Mouse (Mus musculus) cerebellum, adult 2 months (tissue): ENCODE data around the gene Mark2. TPM values are rescaled to one million over a fixed set of nuclear protein-coding genes. Genes with fewer than 3 reads are reported as not detected.

Experiments used
- DNase-seq, 2 experiments: peaks; one replicate each; pipeline ENCODE4 v3.0.0; 2021
- H3K27ac ChIP-seq: fragments of 200-500 bp; 2 replicates; pipeline ENCODE4 v1.5.1; 2012; ENCODE audit warnings: low read length, control low read depth, inconsistent platforms; ENCODE audit not compliant: insufficient read depth
- H3K27me3 ChIP-seq: fragments of 200-500 bp; 2 replicates; pipeline ENCODE4 v1.6.1; 2012; ENCODE audit warnings: inconsistent platforms, mild to moderate bottlenecking, low read length, moderate library complexity; ENCODE audit not compliant: control insufficient read depth, insufficient read depth
- H3K4me1 ChIP-seq: fragments of 200-500 bp; 2 replicates; pipeline ENCODE4 v1.6.1; 2011; ENCODE audit warnings: low read length; ENCODE audit not compliant: control insufficient read depth, insufficient read depth
- H3K4me3 ChIP-seq: fragments of 200-500 bp; replicated peaks from 2 replicates; pipeline ENCODE3; 2011; ENCODE audit warnings: mild to moderate bottlenecking, low read depth, low read length, control low read depth; ENCODE audit not compliant: insufficient read depth
- CTCF ChIP-seq: fragments of 200-500 bp; IDR thresholded peaks from 2 replicates; pipeline ENCODE4 v1.5.1; 2011; ENCODE audit warnings: low read depth, mild to moderate bottlenecking, control low read depth, low read length, moderate library complexity, borderline replicate concordance; ENCODE audit not compliant: insufficient read depth
- POLR2A ChIP-seq: fragments of 200-500 bp; IDR thresholded peaks from 2 replicates; pipeline ENCODE4 v1.6.1; 2011; ENCODE audit warnings: low read length, control low read depth, borderline replicate concordance; ENCODE audit not compliant: insufficient read depth
- WGBS: fragments of 180-500 bp; shearing (Covaris S2); methylation state at CpG from one replicate; pipeline ENCODE4 v1.1.7; 2018; 5-methylcytosine and 5-hydroxymethylcytosine counted together
- polyA plus RNA-seq: library from polyadenylated mRNA; depleted of rRNA; stranded (reverse); fragments of >200 nt; gene quantifications from 2 replicates; pipeline ENCODE4 v1.2.3, GENCODE M21; 2012

Mark2 gene
- polyA plus RNA-seq, 1 experiment = 76.2 TPM

DNA sequence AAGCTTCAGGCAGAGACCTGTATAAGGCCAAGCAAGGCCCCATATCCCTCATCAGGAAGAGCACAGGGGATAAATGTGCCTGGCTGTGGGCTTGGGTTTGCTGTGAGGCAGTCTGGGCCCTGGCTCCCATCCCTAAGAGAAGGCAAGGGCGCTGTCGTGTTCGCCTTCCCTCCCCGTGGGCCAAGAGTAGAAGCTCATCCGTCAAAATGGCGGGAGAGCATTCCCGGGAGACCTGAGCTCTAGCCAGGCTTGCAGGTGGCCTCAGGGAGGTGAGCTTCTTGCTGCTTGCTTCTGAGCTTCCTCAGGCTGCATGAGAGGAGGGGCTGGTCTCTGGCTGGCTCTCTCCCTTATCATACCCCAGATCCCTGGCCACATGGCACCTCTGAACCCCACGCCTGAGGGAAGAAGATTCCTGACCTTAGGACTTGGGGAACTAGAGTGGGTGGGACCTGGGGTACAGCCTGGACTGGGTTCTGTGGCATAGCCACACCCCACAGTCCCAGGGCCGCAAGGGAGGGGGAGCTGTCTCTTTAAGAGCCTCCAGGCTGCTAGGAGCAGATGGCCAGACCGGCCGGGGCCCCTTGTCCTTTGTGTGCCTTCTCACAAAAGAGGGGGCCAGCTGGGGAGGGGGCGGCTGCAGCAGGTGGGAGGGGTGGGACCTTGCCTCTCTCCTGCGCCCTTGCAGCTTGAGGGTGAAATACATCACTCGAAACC is 76.0 kb downstream of the Mark2 start:
- TF ChIP-seq POLR2A (no peak), CTCF (no peak)
- Histone ChIP-seq H3K4me3 (no peak overlapping the region), H3K27me3 (no peaks in the 10 kb centered on the region), H3K27ac (no peak overlapping the region), H3K4me1 (peaks cover 25% of the 10 kb centered on the region)
- peak; percentile 41 to 49 for DNase-seq
- 22% methylated on average over 14 of the region's 14 CpGs for WGBS

DNA sequence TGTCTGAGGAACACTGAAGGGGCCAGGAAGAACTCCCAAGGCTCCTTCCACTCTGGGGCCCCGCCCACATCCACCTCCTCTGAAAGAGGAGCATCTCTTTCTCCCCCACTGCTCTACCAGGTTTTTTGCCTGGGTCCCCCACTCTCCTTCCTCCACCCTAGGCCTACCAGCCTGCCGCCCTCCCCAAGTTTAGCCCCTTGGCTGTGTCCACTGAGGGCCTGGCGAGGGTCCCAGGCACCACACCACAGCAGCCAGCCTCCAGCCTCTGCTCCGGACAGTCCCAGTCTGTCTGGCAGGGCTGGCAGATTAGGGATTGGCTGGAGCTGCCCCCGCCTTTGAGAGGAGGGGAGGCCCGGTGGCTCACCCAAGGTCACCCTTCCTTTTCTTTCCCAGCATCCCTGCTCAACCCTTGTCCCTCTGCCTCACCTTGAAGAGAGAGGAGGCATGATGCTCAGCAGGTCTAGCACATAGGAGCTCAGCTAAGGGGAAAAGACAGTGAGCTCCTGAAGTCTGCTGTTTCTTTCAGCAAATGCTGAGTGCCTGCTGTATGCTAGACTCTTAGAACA is 76.8 kb downstream of the Mark2 start:
- Histone ChIP-seq H3K4me1 (peaks cover 20% of the 10 kb centered on the region), H3K4me3 (no peak overlapping the region), H3K27me3 (no peaks in the 10 kb centered on the region), H3K27ac (no peak overlapping the region)
- TF ChIP-seq POLR2A (no peak), CTCF (no peak)
- 24% methylated on average over 6 of the region's 6 CpGs for WGBS
- DNase-seq = peak; percentile 40 to 47

DNA sequence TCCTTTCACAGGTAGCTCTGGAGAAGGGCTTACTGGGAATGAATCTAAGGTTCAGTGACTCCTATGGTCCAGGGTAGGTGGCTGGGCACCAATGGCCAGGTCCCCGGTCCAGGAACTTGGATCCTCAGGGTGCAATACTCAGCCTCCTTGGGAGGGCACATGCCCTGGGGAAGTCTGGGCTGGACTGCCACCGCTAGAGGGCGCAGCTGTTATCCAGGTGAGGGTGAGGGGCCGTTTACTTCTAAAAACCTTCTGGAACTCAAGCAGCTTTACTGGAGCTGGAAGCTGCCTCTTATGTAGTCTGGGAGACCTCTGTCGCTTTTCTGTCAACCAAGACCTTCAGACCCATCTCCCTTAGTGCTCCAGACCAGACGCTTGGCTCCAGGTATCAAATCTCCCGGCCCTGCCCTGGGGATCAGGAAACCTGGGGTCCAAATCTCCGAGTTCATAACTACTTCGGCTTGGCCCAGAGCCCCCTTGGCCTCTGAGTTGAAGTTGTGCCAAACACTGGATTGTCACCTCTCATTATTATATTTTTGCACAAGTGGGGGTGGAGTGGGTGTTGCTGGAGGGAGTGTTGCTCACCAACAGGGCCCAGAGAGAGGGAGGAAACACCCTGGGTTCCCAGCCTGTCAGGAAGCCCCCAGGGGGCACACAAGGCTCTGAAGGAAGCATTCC is 77.4 kb downstream of the Mark2 start:
- H3K4me3 ChIP-seq = no peak overlapping the region
- H3K4me1 ChIP-seq = peaks cover 15% of the 10 kb centered on the region
- WGBS = 12% methylated on average over 9 of the region's 9 CpGs
- TF ChIP-seq POLR2A = no peak
- peak; percentile 92 for TF ChIP-seq CTCF
- no peak overlapping the region for H3K27ac ChIP-seq
- DNase-seq = peak; percentile 71 to 83
- H3K27me3 ChIP-seq = no peaks in the 10 kb centered on the region

DNA sequence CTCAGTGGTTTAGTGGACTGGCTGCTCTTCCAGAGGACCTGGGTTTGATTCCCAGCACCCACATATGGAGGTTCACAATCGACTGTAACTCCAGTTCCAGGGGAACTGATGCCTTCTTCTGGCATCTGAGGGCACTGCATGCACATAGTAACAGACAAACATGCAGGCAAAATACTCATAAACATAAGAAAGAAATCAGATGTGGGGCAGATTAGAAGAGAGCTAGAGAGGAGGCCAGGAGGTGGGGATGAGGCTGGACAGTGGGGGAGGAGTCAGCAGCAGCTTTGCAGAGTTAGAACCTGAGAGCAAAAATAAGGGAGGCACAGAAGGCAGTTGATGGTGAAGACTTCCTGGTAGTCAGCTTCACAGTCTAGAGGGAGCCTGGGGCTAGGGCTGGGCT is 79.1 kb downstream of the Mark2 start:
- Histone ChIP-seq H3K4me3 (no peak overlapping the region), H3K27me3 (no peaks in the 10 kb centered on the region), H3K4me1 (peaks cover 18% of the 10 kb centered on the region), H3K27ac (no peak overlapping the region)
- WGBS = 86% methylated on average over 1 of the region's 1 CpGs
- TF ChIP-seq POLR2A (no peak), CTCF (no peak)
- no peak for DNase-seq

DNA sequence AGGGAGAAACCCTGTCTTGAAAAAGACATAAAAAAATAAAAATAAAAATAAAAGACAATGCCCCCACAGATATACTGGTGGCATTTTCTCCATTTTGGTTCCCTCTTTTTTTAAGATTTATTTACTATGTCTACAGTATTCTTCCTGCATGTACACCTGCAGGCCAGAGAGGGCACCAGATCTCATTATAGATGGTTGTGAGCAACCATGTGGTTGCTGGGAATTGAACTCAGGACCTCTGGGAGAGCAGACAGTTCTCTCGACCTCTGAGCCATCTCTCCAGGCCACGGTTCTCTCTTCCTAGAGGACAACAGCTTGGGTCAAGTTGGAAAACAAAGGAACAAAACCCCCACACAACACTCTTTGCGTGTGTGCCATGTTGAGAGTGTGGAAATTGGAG is 79.7 kb downstream of the Mark2 start:
- Histone ChIP-seq H3K27ac (no peak overlapping the region), H3K4me1 (peaks cover 19% of the 10 kb centered on the region), H3K4me3 (no peak overlapping the region), H3K27me3 (no peaks in the 10 kb centered on the region)
- no peak for DNase-seq
- TF ChIP-seq POLR2A (no peak), CTCF (no peak)
- WGBS = 93% methylated on average over 3 of the region's 3 CpGs

DNA sequence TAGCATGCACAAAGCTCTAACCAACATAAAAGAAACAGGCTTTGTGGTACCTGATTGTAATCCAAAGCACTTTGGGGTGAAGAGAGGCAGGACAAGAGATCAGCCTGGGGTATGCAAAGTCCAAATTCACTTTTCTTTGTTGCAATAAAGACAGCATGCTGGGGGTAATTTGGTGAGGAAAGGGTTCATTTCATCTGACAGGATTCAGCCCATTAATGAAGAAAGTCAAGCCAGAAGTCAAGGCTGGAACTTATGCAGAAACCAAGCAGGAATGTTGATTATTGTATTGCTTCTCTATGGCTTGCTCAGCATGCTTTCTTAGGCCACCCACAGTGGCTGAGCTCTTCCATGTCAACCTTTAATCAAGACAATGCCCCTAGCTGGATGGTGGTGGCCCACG is 80.2 kb downstream of the Mark2 start:
- Histone ChIP-seq H3K4me1 (peaks cover 19% of the 10 kb centered on the region), H3K4me3 (no peak overlapping the region), H3K27me3 (no peaks in the 10 kb centered on the region), H3K27ac (no peak overlapping the region)
- TF ChIP-seq CTCF = no peak
- no peak for TF ChIP-seq POLR2A
- 97% methylated on average over 1 of the region's 1 CpGs for WGBS
- DNase-seq = no peak

DNA sequence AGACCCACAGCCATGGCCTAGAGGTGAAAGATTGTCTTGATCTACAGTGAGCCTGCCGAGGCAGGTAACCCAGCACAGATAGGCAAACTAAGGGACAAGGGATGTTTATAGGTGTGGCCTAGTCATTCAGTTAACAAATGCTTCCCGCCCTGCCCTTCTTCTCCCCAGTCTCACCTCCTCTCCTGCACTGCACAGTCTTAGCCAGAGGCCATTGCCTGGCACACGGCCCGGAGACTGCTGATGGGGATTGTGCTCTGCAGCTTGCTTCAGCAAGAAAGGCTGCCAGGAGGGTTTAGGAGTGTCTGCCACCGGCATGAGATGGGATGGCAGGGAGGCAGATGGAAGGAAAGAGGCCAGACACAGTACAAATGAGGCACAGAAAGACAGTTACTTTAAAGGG is 83.8 kb downstream of the Mark2 start:
- H3K27me3 ChIP-seq = no peaks in the 10 kb centered on the region
- no peak overlapping the region for H3K4me3 ChIP-seq
- TF ChIP-seq CTCF = no peak
- 19% methylated on average over 5 of the region's 5 CpGs for WGBS
- peak; percentile 55 to 61 for DNase-seq
- no peak overlapping the region for H3K27ac ChIP-seq
- peaks cover 7% of the 10 kb centered on the region; the same call in 1 of the 2 replicates for H3K4me1 ChIP-seq

DNA sequence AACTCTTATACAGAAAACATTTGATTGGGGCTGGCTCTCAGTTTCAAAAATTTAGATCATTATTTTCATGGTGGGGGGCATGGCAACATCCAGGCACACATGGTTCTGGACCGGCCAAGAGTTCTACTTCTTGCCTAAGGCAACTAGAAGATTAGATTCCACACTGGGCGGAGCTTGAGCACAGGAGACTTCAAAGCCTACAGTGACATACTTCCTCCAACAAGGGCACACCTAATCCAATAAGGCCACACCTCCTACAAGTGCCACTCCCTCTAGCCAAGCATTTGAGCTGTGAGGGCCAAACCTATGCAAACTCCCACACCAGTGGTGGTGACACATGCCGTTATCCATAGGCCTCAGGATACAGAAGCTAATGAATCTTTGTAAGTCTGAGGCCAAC is 95.6 kb downstream of the Mark2 start:
- Histone ChIP-seq H3K27me3 (no peaks in the 10 kb centered on the region), H3K4me3 (no peak overlapping the region), H3K27ac (no peak overlapping the region), H3K4me1 (no peaks in the 10 kb centered on the region)
- TF ChIP-seq POLR2A (no peak), CTCF (no peak)
- 86% methylated on average over 3 of the region's 3 CpGs for WGBS
- DNase-seq = no peak
